Mouse (Mus musculus) urinary bladder, adult 2 months (tissue): ENCODE data around the gene Dync1h1. TPM values are rescaled to one million over a fixed set of nuclear protein-coding genes. Genes with fewer than 3 reads are reported as not detected.

Experiments
- DNase-seq: peaks from one replicate; pipeline ENCODE4 v3.0.0; 2022; ENCODE audit warnings: low spot score
- polyA plus RNA-seq: library from polyadenylated mRNA; depleted of rRNA; stranded (reverse); fragments of >200 nt; gene quantifications from 2 replicates; pipeline ENCODE4 v1.2.3, GENCODE M21; 2012; rRNA removed

Dync1h1 gene
- 114 and 172 TPM in 2 replicates for polyA plus RNA-seq

- peak; percentile 80 for DNase-seq
Observed at GRCm38 (mm10) chr12:110601241-110602218, at the start of gene Dync1h1. TSS of gene Dync1h1 (plus strand) at chr12:110601452.

DNA sequence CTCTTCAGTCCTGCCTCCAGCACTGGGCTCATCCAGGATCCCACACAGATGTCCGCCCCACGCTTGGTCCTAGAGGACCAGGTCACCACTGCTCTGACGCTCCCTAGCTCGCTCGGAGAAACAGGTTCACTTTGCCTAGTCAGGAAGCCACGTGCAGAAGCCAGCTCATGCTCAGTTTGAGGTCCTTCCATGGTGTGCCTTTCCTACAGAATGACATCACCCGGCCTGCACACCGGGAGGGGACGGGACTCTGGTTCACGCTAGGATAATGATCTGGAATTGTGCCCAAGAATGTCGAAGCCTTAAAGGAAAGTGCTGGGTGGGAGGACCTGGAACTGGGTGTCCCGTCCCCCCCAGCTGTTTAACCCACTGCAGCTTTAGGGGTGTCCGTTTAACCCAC lies 49.1 kb upstream of the Dync1h1 start:
- DNase-seq: no peak

DNA sequence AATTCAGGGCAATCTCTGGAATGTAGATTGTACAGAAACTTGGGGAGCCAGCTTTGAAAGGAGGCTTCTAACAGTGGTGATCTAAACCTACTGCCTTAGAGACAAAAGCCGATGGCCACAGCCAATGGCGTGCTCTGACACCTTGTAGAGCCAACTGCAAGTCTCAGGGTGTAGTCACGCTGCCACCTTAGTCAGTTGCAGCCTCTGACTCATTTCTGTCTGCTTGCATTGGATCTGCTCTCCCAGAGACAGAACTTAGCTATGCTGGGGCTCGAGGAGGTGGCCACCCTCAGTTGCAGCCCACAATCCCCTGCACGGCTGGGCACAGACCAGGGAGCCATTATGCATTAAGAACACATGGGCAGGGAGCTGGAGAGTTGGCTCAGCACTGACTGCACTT lies 47.9 kb upstream of the Dync1h1 start:
- no peak for DNase-seq

DNA sequence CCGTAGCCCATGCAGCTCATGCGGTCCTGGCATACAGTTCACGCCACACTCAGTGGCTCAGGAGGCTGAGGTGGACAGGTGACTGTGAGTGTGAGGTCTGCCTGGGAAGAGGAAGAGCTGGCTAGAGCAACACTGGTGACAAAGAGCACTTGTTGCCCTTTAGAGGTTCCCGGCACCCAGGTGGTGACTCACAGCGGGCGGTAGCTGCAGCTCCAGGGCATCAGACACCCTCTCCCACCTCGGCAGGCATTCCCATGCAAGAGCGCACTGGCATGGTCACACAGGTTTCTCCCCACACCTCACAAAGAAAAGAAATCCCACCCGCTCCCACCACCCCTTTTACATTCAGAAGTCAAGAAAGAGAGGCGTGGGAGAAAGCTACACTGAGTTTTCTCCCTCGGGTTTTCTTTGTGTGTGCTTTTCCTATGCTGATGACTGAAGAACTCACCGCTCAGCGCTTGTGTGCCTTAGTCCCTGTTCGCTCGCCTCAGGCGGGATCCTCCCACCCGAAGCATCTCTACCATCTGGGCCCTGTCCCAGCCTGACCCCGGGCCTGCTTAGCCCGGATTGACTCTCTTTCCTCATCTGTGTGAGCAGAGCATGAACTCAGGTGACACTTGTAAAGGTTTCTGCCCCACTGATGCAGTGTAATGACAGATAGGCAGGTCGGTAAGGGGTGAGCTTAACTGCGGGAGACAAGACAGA lies 45.6 kb upstream of the Dync1h1 start:
- no peak for DNase-seq

GRCm38 (mm10) chr12:110556861-110557628 lies 44.2 kb upstream of the Dync1h1 start:
- DNase-seq: no peak

GRCm38 (mm10) chr12:110558175-110558574 lies 43.1 kb upstream of the Dync1h1 start:
- no peak for DNase-seq

DNA sequence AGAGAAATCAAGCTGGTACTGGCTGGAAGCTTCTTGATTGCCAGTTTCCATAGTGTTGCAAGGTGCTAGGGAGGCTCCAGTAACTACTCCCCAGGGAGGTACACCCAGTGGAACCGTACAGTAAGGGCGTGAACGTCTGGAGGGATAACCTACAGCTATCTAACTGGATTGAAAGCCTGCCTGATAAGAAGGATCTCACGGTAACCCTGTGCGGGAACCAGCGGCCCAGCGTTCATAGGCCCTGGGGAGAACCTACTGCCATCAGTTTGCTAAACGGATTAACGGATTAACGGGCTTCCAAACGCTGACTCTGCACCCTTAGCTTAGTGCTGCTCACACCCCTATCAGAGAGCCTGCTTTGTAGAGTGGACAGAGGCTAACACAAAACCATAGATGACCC lies 37.9 kb upstream of the Dync1h1 start:
- DNase-seq: no peak

- DNase-seq: no peak
Observed at GRCm38 (mm10) chr12:110564848-110565247, 36.4 kb upstream of the Dync1h1 start.

DNA sequence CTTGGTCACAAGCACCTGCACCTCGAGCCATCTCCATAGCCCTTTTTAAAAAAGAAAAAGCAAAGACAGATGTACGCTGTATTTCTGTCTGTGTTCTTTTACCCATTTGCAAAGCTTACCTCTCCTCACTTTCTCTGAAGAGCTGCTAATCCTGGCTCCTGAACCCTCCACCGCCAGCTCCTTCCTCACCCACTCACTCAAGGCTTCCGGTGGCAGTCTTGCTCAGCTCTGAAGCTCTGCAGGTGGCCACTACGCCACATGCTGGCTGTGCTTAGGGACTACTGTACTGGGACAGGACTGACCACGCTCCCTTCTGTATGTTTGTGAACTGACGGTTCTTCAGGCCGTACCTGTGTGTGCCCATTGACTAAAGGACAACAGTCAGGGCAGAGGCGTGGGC lies 34.9 kb upstream of the Dync1h1 start:
- no peak for DNase-seq

DNA sequence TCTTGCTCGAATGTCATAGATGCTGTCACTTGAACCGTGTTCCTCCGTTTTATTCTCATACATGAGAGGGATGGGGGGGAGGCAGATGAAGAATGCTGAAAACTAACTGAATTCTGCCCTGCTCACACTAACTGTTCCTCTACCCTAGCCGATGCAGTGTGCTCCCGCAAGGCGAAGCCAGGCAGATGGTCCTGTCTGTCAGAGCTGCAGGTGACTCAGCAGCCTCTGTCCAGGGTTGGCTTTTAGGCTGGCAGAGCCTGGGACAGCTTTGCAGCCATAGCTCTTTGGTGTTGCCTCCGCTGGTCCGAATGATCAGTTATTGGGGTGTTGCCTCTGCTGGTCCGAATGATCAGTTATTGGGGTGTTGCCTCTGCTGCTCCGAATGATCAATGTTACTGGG lies 30.2 kb upstream of the Dync1h1 start:
- no peak for DNase-seq

- DNase-seq: no peak
Observed at GRCm38 (mm10) chr12:110572351-110572750, 28.9 kb upstream of the Dync1h1 start.

GRCm38 (mm10) chr12:110573635-110574034 lies 27.6 kb upstream of the Dync1h1 start:
- DNase-seq: no peak

- DNase-seq: no peak
Observed at GRCm38 (mm10) chr12:110575926-110576325, 25.3 kb upstream of the Dync1h1 start.

DNA sequence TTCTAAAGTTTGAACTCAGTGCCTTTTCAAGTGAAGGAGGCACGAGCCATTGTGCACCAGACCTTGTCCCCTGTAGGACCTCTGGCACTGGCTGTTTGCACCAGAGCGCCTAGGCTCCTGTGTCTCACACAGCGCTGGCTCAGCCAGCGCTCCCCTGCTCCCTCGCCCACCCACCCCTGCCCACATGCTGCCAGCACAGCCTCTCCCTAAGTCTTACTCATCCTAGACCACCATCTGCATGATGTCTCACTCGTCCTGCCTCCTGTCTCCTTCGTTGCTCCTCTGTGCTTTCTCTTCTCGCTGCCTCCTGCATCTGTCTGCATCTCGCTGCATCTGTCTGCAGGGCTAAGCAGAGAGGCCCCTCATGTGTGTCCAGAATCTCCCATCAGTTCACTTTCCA lies 22.9 kb upstream of the Dync1h1 start:
- DNase-seq: no peak

DNA sequence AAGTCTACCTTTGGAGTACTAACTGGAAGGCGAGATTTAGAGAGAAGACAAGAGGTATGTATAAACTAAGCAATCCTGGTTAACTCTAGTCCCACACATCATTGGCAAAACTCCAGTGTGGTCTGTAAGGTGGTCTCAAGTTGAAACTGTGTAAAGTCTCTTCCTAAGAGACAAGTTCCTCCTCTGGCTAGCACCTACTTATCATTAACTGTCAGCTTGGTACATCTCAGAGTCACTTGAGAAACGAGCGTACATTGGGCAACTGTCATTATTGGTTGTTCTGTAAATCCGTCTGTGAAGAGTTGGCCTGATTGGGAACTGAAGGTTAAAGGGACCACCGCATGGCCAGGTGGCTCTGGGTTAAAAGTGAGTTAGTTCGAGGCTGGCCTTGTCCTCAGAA lies 12.6 kb upstream of the Dync1h1 start:
- DNase-seq: no peak

- no peak for DNase-seq
Observed at GRCm38 (mm10) chr12:110590804-110591259, 10.4 kb upstream of the Dync1h1 start.

- peak; percentile 90 for DNase-seq
Observed at GRCm38 (mm10) chr12:110591260-110591883, 9.9 kb upstream of the Dync1h1 start.

DNA sequence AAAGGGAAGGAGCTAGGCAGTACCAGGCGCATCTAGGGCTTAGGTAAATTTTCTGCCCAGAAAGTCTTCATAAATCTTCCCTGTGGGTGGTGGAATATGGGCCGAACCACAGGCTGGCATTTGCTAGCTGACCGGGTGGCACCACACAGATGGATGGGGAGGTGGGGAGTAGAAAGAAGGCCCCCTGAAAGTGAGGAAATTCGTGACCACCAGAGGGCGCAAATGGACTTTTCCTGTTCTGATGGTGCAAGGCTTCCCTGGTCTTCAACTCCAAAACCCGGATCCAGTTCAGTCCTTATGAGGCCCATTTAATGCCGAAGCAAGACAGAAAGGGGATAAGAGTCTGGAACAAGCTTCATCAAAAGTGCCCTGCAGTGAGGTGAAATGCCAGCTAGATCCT lies 2.7 kb upstream of the Dync1h1 start:
- no peak for DNase-seq

DNA sequence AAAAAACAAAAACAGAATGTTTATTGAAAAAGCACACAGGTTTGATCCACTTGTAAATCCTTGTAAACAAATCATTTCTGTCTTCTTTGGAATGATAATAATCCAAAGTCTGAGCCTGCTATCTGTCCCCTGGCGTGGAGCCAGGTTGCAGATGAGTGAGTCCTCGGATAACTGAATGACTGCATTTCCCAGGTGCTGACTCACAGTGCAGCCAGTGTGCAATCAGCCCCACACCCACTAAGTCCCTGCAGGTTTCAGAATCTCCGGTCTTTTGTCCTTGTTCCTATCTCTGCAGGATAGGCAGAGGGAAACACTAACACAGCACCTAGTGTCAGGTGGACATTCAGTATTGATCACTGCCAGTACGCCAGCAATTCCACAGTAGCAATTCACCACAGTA lies 1.5 kb upstream of the Dync1h1 start:
- DNase-seq: no peak

DNA sequence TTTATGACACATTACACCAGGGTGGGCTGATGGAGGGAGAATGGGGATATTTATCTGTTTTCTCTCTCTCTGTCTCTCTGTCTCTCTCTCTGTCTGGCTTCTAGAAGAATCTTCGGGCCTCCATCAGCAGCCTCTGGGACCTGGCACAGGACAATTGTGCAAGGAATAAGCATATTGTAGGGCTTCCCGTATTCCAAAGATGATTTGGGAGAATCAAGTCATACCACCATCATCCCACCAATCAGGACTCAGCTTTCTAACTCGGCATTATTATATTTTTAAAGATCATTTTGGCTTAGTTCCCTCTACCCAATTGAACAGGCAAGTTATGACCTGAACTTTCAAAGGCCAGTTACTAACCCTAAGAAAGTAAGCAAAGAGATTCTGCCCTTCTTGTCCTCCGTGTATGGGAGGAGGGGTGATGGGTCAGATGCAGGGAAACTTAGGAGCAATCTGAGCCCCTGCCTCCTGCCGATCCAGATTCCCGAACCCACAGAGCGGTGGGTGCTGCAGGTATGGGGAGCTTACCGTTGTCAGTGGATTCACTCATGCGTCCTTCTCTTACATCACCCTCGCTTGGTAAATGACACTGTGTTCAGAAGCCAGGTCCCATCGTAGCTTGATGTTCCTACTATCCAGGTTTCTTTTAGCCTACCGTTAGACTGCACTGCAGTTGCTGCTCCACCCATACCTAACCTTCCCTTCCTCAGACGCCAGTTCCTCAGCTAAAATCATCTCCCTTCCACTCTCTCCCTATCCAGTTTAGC lies 844 bp upstream of the Dync1h1 start:
- no peak for DNase-seq

DNA sequence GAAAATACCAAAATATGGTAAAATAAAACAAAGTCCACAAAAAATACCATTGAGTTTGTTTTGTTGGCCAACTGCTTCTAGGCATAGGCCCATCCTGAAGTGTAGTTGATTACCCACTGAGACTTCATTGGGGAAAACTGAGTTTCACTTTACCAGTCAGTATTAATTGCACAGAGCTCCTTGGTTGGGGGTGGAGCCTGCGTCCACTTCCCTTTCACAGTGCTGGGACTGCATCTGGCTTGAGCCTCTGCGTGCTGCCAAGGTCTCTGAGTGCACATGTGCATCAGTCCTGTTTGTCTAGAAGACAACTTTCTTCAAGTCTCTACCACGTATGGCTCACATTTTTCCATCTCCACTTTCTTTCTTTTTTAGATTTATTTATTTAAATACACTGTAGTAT lies 4.9 kb downstream of the Dync1h1 start:
- no peak for DNase-seq
